Mouse (Mus musculus) hindbrain, embryonic 14.5 days (tissue): ENCODE results near the gene Hmcn1. TPM values are rescaled to one million over a fixed set of nuclear protein-coding genes. Genes with fewer than 3 reads are reported as not detected.

Experiments
- ATAC-seq: fragments of 200-750 bp; cut with Nextera tagmentation; 2 replicates; pipeline ENCODE4 v1.8.0; 2017; ENCODE audit warnings: moderate number of reproducible peaks, mild to moderate bottlenecking, moderate TSS enrichment, moderate library complexity; ENCODE audit not compliant: low FRiP score
- DNase-seq: peaks from one replicate; pipeline ENCODE4 v3.0.0-alpha.2; 2015; ENCODE audit warnings: low spot score
- H3K27ac ChIP-seq: fragments of 300-500 bp; sonication (generic); 2 replicates; pipeline ENCODE4 v1.5.1; 2014; ENCODE audit warnings: mild to moderate bottlenecking, moderate library complexity
- H3K27me3 ChIP-seq: fragments of 300-500 bp; sonication (generic); 2 replicates; pipeline ENCODE4 v1.6.1; 2014; ENCODE audit warnings: mild to moderate bottlenecking, low read length, mixed read lengths; ENCODE audit not compliant: control insufficient read depth, insufficient read depth
- H3K36me3 ChIP-seq: fragments of 300-500 bp; sonication (generic); replicated peaks from 2 replicates; pipeline ENCODE4 v1.6.1; 2014; ENCODE audit not compliant: control insufficient read depth, insufficient read depth
- H3K4me1 ChIP-seq: fragments of 300-500 bp; sonication (generic); replicated peaks from 2 replicates; pipeline ENCODE4 v1.6.1; 2014; ENCODE audit warnings: antibody characterized with exemption, low read length, mixed read lengths; ENCODE audit not compliant: control insufficient read depth, insufficient read depth
- H3K4me2 ChIP-seq: fragments of 300-500 bp; sonication (generic); replicated peaks from 2 replicates; pipeline ENCODE4 v1.6.1; 2014; ENCODE audit warnings: mild to moderate bottlenecking, moderate library complexity
- H3K4me3 ChIP-seq: fragments of 300-500 bp; sonication (generic); replicated peaks from 2 replicates; pipeline ENCODE4 v1.5.1; 2014; ENCODE audit warnings: mild to moderate bottlenecking, low read length
- H3K9ac ChIP-seq: fragments of 300-500 bp; sonication (generic); 2 replicates; pipeline ENCODE4 v1.6.1; 2014
- H3K9me3 ChIP-seq: fragments of 300-500 bp; sonication (generic); 2 replicates; pipeline ENCODE4 v1.6.1; 2016; ENCODE audit warnings: low read length; ENCODE audit not compliant: control insufficient read depth
- WGBS: fragments of 180-500 bp; shearing (Covaris S2); extraction: QIAGEN DNeasy Blood & Tissue Kit; methylation state at CpG from one replicate; pipeline ENCODE4 v1.1.7; 2014; 5-methylcytosine and 5-hydroxymethylcytosine counted together
- polyA plus RNA-seq: library from polyadenylated mRNA; unstranded; fragments of >200 nt; fragmentation: Nextera tagmentation; extraction: Ambion mirVana; gene quantifications from 2 replicates; pipeline ENCODE4 v1.2.1, GENCODE M21; 2014

Hmcn1 gene
- polyA plus RNA-seq, 1 experiment from 2014 or later: 2.2 TPM

DNA sequence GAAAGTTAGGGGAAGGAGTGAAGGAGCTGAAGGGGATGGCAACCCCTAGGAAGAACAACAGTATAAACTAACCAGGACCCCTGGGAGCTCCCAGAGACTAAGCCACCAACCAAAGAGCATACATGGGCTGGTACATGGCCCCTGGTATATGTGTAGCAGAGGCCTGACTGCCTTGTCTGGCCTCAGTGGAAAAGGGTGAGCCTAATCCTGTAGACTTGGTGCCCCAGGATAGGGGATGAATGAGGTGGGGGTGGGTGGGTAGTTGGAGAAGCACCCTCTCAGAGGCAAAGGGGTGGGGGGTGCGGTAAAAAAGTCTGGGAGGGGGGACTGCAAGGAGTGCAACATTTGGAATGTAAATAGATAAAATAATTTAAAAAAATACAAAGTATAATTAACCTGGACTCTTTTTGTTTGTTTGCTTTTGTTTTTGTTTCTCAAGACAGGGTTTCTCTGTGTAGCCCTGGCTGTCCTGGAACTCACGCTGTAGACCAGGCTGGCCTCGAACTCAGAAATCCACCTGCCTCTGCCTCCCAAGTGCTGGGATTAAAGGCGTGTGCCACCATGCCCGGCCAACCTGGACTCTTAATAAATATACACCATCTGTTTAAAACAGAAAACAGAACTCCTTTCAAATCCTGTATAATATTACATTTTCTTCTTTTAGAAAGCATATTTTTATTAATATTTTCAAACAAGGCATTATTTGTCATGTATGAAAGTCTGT, 423.3 kb downstream of the Hmcn1 start:
- no peak for DNase-seq
- Histone ChIP-seq H3K4me3 (no peak overlapping the region), H3K9ac (no peak overlapping the region), H3K4me2 (no peak overlapping the region), H3K27me3 (no peaks in the 10 kb centered on the region; the same call in 1 of the 2 replicates), H3K9me3 (0 out of 2 replicates have a peak, but pooled peaks cover 3% of the 10 kb centered on the region), H3K36me3 (no peaks in the 10 kb centered on the region), H3K4me1 (no peaks in the 10 kb centered on the region), H3K27ac (no peak overlapping the region)
- ATAC-seq: no peak
- 54% methylated on average over 5 of the region's 5 CpGs for WGBS

DNA sequence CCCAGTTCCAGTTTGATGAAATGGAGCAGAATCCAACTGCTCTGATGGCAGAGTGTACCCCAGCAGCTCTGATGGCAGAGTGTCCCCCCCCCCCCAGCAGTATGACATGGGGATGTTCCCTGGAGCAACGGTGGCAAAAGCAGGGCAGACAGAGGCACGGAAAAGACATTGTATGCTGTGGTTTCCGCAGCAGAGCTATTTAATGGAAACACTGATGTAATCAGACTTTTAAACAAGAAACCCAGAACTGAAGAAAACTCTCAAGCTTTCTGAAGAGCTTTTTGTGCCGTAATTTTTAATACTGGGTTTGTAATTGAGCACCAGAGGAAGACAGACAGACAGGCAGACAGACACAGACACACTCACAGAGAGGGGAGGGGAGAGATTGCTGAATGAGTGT, 426.9 kb downstream of the Hmcn1 start:
- H3K36me3 ChIP-seq: no peaks in the 10 kb centered on the region
- DNase-seq (no peak), ATAC-seq (no peak)
- H3K27ac ChIP-seq: no peak overlapping the region
- H3K4me1 ChIP-seq: no peaks in the 10 kb centered on the region
- no peaks in the 10 kb centered on the region for H3K9me3 ChIP-seq
- no peak overlapping the region for H3K4me2 ChIP-seq
- H3K4me3 ChIP-seq: no peak overlapping the region
- 73% methylated on average over 4 of the region's 4 CpGs for WGBS
- no peaks in the 10 kb centered on the region; the same call in 1 of the 2 replicates for H3K27me3 ChIP-seq
- H3K9ac ChIP-seq: no peak overlapping the region

DNA sequence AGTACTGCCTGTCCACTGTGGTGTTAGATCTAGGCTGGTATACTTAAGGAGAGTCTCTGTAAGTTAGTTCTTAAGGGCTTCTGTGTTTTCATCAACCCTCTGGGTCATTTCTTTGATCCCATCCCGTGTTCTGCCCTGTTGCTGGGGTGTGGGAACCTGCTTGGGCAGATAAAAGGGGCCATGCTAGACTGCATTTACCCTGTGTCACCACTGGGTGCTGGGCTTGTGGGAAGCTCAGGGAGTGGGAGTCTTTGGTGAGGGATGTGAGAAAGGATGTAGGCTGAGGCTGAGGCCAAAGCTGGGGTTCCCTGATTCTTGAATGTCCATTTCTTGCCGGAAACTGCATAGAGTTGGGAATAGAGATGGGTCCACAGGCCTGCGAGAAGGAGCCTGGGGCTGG, 436.6 kb downstream of the Hmcn1 start:
- ATAC-seq (no peak), DNase-seq (no peak)
- Histone ChIP-seq H3K9me3 (no peaks in the 10 kb centered on the region), H3K4me1 (no peaks in the 10 kb centered on the region), H3K9ac (no peak overlapping the region), H3K27me3 (no peaks in the 10 kb centered on the region), H3K4me2 (no peak overlapping the region), H3K27ac (no peak overlapping the region), H3K36me3 (no peaks in the 10 kb centered on the region), H3K4me3 (no peak overlapping the region)
- WGBS: 76% methylated on average over 3 of the region's 3 CpGs

DNA sequence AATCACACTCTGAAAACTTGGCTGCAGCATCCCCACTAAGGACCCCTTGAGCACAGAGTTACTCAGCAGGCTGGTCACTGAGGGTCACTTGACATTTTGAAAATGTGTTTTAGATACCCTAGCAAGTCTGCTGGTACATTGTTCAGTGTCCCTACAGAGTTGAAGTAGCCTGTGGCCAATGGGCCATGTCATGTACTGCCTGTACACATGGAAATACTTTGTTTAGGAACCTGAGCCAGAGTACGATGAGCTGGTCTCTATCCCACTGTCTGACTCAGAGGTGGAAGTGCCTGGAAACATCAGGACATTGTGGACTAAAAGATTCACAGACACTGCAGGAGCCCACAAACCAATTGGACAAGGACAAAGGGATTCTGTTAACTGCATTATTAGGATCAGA, 441.8 kb downstream of the Hmcn1 start:
- ATAC-seq: no peak
- no peak overlapping the region for H3K27ac ChIP-seq
- H3K36me3 ChIP-seq: no peaks in the 10 kb centered on the region
- no peak overlapping the region for H3K4me3 ChIP-seq
- H3K4me2 ChIP-seq: no peak overlapping the region
- no peak for DNase-seq
- no peak overlapping the region for H3K9ac ChIP-seq
- H3K9me3 ChIP-seq: 0 out of 2 replicates have a peak, but pooled peaks cover 7% of the 10 kb centered on the region
- no peaks in the 10 kb centered on the region for H3K4me1 ChIP-seq
- WGBS: 88% methylated on average over 1 of the region's 1 CpGs
- no peaks in the 10 kb centered on the region for H3K27me3 ChIP-seq

DNA sequence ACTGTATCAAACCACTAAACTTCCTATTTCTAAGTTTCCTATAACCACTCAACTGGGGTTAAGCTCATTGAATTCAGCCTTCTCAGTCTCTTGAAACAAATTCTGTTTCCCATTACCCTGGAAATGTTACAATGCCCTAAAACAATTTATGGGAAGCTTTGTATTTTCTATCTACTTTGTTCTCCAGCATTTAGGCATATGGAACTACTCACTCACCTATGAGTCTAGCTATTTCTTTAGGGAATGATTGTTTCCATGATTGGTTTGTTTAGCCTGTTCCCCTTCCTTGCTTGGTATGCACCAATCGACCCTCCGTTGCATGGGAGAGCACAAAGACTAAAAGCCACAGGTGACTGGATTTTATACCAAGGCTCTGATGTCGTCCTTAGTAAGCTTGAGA, 446.8 kb downstream of the Hmcn1 start:
- H3K9ac ChIP-seq: no peak overlapping the region
- WGBS: 83% methylated on average over 3 of the region's 3 CpGs
- ATAC-seq: no peak

DNA sequence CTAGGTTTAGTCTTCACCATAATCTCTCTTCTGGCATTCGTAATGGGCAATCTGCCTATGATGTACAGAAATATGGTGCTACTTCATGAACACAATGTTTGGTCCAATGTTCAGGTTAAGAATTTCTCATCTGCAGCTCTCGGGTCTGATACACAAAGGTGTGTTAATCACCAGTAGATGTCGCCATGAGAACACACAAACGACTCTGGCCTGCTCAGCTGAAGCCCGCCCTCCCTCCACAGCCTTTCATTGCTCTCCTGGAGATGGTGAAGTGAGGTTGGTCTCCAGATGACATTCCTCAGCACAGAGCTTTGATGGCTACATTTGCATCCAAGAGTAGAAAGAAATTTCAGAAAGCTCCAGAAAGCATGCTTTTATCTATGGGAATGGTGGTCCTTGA, 453.0 kb downstream of the Hmcn1 start:
- Histone ChIP-seq H3K4me3 (no peak overlapping the region), H3K4me2 (no peak overlapping the region), H3K27me3 (peaks cover 6% of the 10 kb centered on the region; the same call in 1 of the 2 replicates), H3K9ac (no peak overlapping the region), H3K27ac (no peak overlapping the region), H3K4me1 (no peaks in the 10 kb centered on the region; the same call in 1 of the 2 replicates), H3K36me3 (no peaks in the 10 kb centered on the region), H3K9me3 (no peaks in the 10 kb centered on the region)
- WGBS: 13% methylated on average over 5 of the region's 5 CpGs
- peak; percentile 92 for ATAC-seq
- peak; percentile 89 for DNase-seq

More for the DNA sequence above, 446.8 kb downstream of the Hmcn1 start:
- Histone ChIP-seq H3K27me3 (peaks cover 4% of the 10 kb centered on the region; the same call in 1 of the 2 replicates), H3K27ac (no peak overlapping the region), H3K9me3 (0 out of 2 replicates have a peak, but pooled peaks cover 7% of the 10 kb centered on the region), H3K4me3 (no peak overlapping the region), H3K4me2 (no peak overlapping the region), H3K36me3 (no peaks in the 10 kb centered on the region), H3K4me1 (no peaks in the 10 kb centered on the region)
- DNase-seq: no peak

DNA sequence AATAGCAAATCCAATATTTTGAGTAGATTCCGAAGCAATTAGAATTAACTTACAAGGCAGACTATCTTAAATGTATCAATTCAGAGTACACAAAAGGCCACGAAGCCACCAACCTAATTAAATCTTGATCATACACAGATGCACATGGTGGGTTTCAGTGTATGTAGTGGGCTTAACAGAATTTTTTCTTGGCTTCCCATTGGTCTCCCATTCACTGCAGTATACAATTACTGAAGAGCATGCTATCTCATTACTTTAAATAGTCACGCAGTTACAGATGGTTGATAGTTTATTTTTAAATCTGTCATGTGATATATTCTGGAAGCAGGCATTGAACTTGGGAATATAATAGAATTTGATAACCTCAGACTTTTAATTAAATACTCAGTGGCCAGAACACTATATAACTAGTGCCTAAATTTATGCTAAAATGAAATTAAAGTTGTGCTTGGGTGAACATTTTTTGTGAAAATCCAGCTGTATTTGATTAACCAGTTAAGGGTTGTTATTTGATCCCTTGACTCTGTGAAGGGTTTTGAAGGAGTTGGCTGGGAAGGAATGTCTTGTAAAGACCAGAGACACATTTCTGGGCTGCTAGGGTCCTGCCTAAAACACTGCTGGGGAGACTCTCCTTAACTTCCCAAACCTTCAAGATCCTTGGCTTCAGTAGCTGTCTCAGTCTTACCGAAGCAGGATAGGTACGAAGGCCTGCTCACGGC, 455.7 kb downstream of the Hmcn1 start:
- 85% methylated on average over 6 of the region's 6 CpGs for WGBS
- no peaks in the 10 kb centered on the region; the same call in 1 of the 2 replicates for H3K4me1 ChIP-seq
- no peak overlapping the region for H3K27ac ChIP-seq
- no peak for ATAC-seq
- H3K9me3 ChIP-seq: no peaks in the 10 kb centered on the region
- DNase-seq: no peak
- no peaks in the 10 kb centered on the region for H3K36me3 ChIP-seq
- H3K27me3 ChIP-seq: peaks cover 6% of the 10 kb centered on the region; the same call in 1 of the 2 replicates
- no peak overlapping the region for H3K9ac ChIP-seq
- H3K4me3 ChIP-seq: no peak overlapping the region
- no peak overlapping the region for H3K4me2 ChIP-seq

DNA sequence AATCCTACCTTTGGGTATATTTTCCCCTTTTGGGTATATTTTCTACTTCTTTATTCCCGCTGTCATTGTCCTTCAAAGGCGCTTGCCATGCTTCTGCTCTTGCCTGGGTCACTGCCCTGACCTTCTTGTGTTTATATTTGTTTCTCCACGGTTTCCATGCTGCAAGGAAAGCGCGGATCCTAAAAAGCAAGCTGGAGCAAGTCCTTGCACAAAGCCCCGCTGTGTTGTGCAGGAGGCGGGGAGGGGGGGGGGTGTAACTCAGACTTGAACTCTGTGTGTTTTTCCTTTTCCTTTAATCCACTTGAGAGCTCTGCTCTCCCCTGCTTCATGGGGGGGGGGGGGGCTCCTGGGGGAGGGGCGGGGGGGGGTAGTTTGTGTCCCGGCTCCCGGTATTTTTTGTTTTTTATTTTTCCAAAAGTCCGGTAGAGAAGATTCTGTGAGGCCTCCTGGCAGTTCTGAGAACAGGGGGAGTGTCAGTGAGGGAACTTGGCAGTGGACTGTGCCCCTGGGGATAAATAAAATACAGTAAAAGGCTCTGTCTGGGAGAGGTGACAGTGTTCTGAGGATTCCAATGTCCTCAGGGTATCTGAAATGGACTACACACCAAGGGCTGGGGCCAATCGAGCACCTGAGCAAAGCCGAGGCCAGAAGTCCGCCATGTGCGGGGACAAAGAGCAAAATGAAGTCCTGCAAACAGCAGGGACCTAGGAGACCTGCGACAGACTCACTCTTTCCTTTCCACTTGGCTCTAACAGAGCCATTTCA, 457.3 kb downstream of the Hmcn1 start:
- peak; percentile 62; the same call in 1 of the 2 replicates for ATAC-seq
- Histone ChIP-seq H3K27ac (peak overlapping the region; percentile 15; the same call in 1 of the 2 replicates), H3K27me3 (peaks cover 3% of the 10 kb centered on the region; the same call in 1 of the 2 replicates), H3K4me3 (no peak overlapping the region), H3K4me1 (no peaks in the 10 kb centered on the region; the same call in 1 of the 2 replicates), H3K36me3 (no peaks in the 10 kb centered on the region), H3K9me3 (no peaks in the 10 kb centered on the region), H3K4me2 (peak overlapping the region; percentile 33), H3K9ac (no peak overlapping the region)
- 22% methylated on average over 16 of the region's 16 CpGs for WGBS
- DNase-seq: no peak

DNA sequence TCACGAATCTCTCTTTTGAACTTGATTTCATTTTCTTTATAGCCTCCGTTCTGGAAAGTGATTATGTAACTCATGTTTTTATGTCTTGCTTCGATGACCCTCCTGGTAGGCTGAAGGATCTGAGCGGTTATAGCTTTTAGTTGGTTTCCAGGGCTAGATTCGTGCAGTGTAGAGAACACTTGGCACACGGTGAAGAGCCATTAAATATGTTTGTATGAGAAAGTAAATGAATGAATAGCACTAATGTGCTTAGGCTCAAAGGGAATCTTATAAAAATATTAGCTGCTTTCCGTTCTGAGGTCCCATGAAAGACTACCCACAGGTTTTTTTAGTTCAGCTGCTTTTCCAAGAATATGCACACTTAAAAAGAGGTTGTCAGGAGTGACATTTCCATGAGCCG, 458.6 kb downstream of the Hmcn1 start:
- Histone ChIP-seq H3K4me2 (no peak overlapping the region), H3K9me3 (no peaks in the 10 kb centered on the region), H3K9ac (no peak overlapping the region), H3K4me3 (no peak overlapping the region), H3K27ac (no peak overlapping the region), H3K4me1 (no peaks in the 10 kb centered on the region; the same call in 1 of the 2 replicates), H3K27me3 (peaks cover 3% of the 10 kb centered on the region; the same call in 1 of the 2 replicates), H3K36me3 (no peaks in the 10 kb centered on the region)
- ATAC-seq (no peak), DNase-seq (no peak)
- WGBS: 89% methylated on average over 8 of the region's 8 CpGs
